Mouse (Mus musculus): ENCODE results near the gene Zfp292. TPM values are rescaled to one million over a fixed set of nuclear protein-coding genes. Genes with fewer than 3 reads are reported as not detected.

The Zfp292 gene
- polyA plus RNA-seq (2017; shearing (Covaris generic)) = 17.3 TPM

DNA sequence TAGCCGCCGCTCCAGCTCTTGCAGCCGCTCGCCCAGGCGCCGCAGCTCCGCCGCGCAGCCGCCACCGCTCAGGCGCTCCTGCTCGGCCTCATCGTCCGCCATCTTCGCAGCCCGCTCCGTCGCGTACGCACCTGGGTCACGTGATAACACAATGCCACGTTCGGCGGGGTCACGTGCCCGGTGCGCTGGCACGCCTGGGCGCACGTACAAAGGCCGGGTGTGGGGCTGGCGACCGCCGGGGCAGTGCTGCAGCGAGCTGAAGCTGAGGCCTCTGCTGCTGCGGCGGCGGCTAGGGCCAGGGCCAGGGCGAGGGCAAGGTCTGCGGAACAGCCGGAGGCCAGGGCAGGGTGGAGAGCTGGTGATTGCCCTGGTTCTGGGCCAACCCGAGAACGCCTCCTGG is at the start of gene Zfp292:
Gene Zfp292 (minus strand): TSS at position 143 of the 400 bp plus-strand sequence.

DNA sequence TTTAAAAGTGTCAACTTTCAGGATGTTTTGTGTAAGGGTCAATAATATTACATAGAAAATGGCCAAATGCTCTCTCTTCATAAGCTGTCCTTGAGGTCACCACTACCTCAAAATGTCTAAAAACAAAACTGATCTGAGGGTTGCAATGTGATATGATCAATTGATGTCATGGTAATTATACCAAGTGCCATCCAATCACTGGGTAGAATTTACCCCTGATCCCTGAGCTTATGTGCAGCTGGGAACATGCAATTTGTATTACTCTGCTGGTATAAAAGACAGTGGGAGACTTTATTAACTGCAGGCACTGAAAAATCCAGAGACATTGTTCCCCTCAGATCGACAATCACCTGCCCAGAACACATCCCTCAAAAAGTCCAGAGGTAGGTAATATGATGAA is 10.7 kb upstream of the Zfp292 start, which contains the start of gene Cga:
Gene Cga (plus strand): TSS at position 301 of the 400 bp plus-strand sequence.

GRCm38 (mm10) chr4:34777677-34778527 is 104.9 kb downstream of the Zfp292 start, which contains the start of gene Smim8:
Smim8 (minus strand) TSS chr4:34778423.

GRCm38 (mm10) chr4:34756163-34756562 is 126.6 kb downstream of the Zfp292 start, which contains the start of gene Gm136:
Gm136 (minus strand) TSS chr4:34756263.

Other genes starting within 250 kb of the Zfp292 start
- gene Slc35a1, start 195.5 kb downstream of the Zfp292 start, polyA plus RNA-seq (2017; shearing (Covaris generic)) = 33.5 TPM
- gene Cfap206, start 152.8 kb downstream of the Zfp292 start, polyA plus RNA-seq (2017; shearing (Covaris generic)) = not detected
- not detected for gene Gm136, start 126.7 kb downstream of the Zfp292 start, polyA plus RNA-seq (2017; shearing (Covaris generic))
- gene Smim8, start 104.5 kb downstream of the Zfp292 start, polyA plus RNA-seq (2017; shearing (Covaris generic)) = 65.9 TPM
- not detected for gene Cga, start 10.8 kb upstream of the Zfp292 start, polyA plus RNA-seq (2017; shearing (Covaris generic))

Data from activated CD4-positive, CD25-positive, alpha-beta regulatory T cell, adult 9 weeks (primary cell).